Mouse (Mus musculus) neural tube, embryonic 10.5 days (tissue): Measurements from ENCODE around the gene Tmem38b.
"Not testable (repeated sequence)": the region's sequence is repeated elsewhere in the genome, so short reads cannot be mapped to it uniquely, and the experiment has no call there.

Experiments
- DNase-seq: peaks from one replicate; pipeline ENCODE4 v3.0.0-alpha.2; 2017; ENCODE audit warnings: low spot score; ENCODE audit errors: extremely low spot score

Tmem38b gene

DNA sequence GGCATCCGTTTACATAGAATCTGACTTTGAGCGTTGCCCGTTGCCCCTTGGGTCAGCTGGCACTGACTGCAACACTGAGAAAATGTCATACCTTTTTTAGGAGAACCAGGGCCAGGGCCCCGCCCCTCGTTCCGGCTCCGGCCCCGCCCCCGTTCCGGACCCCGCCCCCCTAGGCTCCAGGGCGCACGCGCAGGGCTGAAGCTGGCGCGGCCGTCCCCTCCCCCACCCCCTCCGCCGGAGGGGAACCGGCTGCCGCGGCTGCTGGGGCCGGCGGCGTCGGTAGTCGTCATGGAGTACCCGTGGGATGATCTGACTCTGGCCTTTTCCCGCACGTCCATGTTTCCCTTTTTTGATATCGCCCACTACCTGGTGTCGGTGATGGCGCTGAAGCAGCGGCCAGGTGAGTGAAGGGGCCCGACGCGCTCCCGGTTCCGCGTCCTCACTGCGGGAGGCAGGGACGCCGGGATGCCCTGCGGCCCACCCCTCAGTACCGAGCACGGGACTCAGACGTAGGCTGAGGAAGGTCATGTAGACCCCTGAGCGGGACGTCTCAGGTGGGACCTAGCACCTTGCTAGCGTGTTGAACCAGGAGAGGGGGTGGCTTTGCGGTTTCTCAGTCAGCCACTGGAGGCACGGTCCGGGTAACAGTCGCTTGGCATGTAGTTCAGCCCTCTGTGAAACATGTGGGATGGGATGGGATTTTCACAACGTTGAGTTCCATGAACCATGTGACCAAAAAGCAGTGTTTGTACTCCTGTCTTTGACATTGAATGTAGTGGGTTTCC lies at the start of gene Tmem38b:
Gene Tmem38b (plus strand): TSS at position 225 of the 785 bp plus-strand sequence.
- DNase-seq, result peak; percentile 82

DNA sequence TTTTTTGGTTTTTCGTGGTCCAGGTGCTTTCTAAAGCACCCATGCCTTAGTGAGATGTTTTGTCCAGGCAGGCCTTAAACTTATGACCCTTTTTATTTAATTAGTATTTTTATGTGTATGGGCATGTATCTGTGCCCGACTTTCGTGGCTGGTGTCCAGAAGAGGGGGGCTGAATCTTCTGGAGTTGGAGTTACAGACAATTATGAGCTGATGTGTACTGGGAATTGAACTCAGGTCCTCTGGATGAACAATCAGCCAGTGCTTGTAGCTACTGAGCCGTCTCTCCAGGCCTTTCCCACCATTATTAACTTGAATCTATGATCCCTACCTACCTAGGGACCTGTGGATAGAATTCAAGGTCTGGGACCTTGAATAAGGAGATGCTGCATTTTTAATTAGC lies 44.4 kb upstream of the Tmem38b start:
- no peak for DNase-seq

DNA sequence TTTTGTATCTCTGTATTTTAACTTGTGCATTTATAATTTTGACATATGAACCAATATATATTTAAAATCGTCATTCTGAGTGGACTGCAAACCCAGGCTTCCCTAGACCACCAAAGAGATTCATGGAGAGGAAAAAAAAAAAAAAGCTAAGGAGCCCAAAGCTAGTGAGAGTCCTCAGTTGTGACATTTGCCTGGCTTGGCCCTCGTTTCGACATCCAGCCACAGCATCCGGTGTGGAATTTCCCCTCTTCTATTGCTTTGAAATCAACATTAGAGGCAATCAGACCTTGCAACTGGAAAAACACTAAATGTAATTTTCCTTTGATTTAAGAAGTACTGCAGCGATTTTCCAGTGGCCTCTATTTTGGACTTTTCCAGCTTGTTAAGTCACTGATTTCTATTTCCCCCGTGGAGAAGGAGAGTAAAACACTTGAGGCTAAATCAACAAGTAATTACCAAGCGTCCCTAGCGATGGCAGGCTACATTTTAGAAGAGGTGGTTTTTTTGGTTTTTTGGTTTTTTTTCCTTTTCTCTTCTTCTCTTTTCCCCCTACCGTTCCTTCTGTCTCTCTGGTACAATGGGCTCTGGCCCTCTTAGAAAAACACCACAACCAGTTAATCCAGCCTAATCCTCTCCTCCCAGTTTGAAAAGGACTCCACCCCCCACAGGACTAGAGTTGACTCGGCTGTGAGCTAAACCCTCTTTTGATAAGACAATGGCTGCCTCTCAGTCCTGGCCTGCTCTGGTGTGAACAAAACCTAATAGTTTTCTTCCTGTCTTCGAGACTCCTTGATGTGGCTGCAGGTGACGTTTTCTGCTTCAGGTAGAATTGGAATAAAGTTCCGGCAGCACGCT lies 43.4 kb upstream of the Tmem38b start:
- no peak for DNase-seq

DNA sequence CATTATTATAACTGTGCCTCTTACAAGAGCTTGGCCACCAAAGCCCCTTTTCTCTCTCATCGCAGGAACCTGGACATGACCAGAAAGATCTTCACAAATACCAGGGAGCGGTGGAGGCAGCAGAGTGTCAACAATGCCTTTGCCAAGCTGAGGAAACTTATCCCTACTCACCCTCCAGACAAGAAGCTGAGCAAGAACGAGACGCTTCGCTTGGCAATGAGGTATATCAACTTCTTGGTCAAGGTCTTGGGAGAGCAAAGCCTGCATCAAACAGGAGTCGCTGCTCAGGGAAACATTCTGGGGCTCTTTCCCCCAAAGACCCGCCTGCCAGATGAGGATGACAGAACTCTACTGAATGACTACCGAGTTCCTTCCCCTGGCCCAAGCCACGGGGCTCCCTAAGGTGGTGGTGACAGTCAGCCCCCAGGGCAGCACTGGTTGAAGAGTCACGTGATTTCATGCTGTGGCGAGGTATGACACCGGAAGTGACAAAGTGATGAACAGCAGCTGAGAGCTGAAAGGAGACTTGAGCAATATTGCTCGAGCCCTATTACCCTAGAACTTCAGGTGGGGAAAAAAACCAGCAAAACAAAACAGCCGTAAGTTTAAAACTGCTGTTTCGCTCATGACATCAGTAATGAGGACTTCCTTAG lies 40.0 kb upstream of the Tmem38b start:
- no peak for DNase-seq

DNA sequence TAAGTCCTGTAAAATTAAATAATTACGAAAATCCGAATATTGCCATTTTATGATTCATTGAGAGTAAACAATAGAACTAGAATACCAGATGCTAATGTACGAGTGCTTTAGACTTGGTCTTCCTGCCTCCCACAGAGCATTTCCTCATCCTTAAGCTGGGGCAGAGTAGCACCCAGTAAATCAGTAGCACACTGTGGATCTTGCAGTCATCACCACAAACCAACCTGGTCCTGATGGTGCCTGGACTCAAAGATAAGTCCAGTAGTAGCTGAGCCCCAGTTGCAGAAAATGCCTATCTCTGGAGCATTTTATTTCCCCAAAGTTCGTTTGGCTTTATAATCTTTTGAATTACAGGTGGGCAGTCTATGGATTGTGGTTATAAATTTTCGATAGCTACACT lies 39.0 kb upstream of the Tmem38b start:
- no peak for DNase-seq

DNA sequence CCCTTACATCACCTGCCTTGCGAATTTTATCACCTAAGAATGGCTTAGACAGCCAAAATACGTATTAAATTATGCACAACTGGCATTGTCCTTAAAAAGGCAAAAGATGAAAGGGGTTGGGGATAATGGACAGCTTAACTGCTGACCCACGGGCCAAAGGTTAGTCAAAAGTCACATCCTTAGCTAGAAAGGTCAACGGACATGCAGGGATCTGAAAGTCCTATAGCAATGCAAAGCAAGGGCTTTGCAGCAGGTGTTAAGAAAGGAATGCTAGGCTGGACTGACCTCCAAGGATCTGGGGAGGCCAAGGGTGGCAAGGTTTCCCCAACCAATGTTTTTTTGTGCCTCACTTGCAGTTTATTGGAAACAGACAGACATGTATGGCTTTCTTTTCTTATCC lies 36.5 kb upstream of the Tmem38b start:
- no peak for DNase-seq

DNA sequence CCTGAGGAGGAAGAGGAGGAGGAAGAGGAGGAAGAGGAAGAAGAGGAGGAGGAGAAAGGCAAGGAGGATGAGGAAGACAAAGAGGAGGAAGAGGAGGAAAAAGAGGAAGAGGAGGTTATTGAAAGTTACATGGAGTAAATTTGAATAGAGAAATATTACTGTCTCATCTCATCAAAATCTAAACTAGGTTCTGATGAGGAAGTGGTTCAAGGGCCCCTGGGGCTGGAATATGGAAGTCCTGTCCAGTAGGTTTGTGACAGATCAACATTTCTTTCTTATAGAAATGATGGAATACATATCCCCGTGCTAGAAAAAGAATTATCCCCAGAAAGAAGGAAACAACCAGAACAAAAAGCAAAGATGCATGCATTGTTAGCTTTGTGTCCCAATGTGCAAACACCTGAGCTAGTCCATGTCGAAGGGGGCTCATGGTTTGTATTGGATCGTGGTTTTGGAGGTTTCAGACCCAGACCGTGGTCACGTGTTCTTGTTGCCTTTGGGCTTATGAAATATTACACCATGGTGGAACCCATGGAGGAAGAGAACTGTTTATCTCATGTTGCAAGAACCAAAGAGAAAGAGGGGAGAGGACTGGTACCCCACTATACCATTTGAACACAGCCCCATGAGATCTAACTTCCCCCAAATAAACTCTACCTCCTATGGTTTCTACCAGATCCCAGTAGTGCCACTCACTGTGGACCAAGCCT lies 31.4 kb upstream of the Tmem38b start:
- no peak for DNase-seq

DNA sequence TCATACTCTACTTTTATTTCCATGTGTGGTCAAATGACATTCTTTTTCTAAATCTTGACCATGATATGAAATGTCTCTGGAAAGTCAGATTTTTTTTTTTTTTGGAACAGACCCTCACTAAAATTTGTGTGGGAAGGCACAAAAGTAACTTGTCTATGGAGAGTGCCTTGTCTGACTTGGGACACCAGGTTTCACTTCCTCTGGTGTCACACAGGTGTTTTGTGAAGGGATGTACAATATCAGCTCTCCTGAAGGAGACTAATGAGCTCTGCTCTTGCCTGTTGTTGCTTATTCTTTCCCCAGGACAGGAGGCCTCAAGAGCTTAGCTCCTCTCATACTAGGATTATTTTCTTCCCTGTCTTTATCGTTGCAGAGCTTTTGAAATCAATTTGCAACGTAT lies 30.8 kb upstream of the Tmem38b start:
- DNase-seq, result no peak

DNA sequence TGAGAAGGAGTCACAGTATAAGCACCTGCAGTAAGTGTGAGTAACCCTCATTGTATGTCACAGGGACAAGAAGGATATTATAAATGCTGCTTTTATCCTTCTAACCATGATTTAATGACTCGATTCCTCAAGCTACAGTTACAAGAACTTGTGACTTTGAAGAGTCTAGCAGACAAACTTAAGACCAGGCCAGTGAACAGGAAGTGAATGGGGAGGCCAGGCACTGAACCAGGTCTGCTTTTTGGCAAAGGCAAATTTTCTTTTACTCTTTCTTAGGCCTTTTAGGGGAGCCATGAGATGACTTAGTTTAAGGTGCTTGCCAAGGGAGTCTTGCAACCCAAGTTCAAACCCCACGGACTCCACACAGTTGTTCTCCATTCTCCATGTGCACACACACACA lies 30.1 kb upstream of the Tmem38b start:
- DNase-seq, result no peak

DNA sequence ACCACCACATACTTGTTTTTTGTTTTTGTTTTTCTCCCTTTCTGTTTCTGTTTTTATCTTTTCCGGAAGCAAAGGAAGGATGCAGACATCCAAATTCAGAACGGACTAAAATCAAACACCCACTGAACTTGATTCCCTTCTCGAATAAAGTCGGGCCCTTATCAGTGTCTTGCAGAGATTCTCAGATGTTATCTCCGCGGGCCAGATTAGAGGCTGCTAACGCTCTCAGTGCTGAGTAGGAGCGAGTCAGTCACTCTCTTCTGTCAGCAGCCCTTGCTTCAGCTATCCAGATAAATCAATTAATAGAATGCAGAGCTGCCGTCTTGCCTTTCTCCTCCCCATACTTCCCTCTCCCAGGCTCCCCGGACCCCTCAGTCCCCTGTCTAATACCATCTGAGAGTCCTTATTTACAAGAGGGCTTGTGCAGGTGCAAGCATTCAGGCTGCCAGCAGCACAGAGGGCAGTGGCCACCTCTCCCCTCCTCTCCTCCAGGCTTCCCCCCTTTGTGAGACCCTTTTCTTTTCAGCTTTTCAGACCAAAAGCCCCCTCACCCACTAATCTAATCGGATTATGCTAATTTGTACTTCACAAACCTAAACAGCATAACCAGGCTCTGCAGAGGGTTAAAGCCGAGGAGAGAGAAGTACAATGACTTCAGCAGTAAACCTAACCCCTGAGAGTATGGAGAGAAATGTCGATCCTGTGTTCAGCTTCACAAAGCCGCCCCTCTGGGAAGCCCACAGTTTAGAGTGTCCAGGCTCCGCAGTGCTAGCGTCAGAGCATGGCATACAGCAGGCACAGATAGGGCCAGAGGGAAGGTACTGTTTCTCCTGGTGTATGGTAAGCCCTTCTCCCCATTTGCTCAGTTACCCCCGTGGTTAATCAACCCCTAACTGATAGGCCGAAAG lies 28.7 kb upstream of the Tmem38b start:
- DNase-seq, result no peak

DNA sequence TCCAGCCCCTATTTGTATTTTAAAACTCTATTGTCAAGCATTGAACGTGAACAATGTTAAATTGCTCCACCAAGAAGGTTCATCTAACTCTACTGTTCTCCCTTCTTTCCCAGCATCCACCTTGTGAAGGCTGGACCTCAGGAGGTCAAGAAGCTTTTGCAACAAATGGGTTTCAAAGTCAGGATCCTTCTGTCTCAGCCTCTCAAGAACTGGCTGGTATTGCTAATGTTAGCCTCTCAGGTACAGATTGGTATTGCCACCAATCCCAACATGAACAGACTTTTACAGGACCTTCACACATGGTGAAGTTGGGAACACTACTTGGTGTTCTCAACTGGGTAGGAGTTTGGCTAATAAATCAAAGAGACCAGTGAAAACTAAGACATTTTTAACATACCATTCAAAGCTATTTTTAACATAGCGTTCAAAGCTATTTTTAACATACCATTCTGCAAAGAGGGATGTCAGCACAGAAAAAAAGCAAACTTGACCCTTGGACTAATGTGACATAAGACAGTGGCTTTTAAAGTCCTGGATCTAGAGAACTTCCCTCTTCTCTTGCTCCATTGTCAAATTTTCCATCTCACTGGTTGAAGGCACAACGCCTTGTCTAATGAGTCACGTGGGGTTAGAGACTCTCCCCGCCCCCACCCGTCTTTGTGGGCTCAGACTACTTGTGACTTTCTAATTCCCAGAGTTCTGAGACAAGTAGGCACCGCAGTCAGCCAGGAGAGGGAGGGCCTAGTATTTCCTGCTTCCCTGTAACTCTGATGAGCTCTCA lies 26.8 kb upstream of the Tmem38b start:
- no peak for DNase-seq

DNA sequence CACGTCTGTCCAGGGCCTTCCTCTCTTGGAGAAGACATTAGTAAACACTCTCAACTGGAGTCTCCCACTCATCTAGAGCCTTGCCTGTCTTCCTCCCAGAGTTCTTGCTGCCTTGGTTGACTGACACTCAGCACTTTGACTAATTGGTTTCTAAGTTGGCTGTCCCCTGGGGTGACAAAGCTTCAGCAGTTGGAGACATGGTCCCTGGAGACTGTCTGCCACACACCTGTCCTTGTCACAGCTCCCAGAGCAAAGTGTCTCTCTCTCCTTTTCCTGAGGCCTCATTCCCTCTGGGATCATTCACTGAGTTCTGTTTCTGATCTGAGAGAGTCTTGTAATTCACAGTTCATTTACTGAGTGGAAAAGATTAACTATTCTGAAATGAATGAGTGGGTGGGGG lies 26.1 kb upstream of the Tmem38b start:
- no peak for DNase-seq

DNA sequence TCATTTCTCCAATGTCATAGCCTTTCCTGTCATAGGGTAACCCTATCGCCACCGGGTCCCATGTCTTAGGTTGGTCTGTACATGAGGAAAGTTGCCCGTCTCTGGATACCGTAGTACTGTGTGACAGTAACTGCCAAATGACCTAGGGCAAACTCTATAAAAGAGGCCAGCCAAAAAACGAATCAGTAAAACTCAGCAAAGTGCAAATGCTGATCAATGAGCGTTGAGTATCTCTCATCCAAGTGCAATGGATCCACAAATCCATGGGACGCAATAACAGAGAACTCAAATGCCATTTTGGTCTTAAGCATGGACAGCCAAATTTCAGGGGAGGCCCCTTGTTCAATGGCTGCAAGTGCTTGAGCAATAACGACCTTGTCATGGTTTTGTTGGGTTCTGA lies 22.2 kb upstream of the Tmem38b start:
- DNase-seq, result not testable (repeated sequence)

DNA sequence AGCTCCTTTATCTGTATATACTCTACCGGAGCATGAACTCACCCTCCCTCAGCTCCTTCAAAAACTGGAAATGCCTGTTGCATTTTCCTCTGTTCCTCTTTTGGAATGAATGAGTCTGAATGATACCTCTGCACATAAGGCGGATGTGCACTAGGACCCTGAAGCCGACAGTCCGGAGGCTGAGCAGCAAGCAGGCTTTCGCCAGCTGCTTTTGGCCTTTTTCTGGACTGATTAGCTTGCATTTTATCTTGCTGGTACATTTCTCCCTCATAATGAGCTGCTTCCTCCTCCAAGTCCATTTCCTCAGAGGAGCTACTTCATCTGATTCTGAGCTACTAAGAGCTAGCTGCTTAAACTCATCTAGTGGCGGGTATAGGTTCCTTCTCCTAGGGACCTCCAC lies 19.4 kb upstream of the Tmem38b start:
- not testable (repeated sequence) for DNase-seq

DNA sequence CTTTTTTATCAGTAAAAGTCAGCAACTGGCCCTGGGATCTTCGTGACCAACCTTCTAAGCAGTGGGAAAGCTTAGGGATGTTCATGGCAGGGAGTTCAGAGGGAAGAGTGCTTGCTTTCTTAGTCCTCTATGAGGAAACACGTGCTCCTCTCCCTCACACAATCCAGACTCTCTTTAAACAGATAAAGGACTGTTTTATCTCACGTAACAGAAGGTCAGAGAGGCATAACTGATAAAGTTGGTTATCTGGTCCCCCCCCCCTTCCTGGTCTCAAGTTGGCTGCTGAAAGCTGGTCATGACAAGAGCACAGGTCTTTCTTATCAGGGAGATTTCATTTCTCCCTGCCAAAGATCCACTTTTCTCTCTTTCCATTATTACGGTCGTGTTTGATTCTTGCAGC lies 7.5 kb upstream of the Tmem38b start:
- no peak for DNase-seq

DNA sequence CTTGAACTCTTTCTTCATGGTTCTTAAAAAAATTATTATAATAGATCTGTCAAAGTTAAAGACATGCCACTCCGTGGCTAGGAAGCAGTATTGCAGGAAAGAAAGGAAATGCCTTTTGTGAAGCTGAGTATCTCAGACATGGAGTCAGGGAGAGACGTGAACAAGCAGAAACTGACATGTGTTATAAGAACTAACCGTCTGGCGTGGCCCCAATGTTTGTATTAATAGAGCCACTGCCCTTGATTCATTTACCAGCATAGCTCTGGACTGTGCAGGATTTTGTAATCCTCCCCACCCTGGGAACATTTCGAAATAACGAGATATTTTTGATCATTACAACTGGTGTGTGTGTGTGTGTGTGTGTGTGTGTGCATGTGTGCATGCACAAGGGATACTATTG lies 2.1 kb upstream of the Tmem38b start:
- no peak for DNase-seq

DNA sequence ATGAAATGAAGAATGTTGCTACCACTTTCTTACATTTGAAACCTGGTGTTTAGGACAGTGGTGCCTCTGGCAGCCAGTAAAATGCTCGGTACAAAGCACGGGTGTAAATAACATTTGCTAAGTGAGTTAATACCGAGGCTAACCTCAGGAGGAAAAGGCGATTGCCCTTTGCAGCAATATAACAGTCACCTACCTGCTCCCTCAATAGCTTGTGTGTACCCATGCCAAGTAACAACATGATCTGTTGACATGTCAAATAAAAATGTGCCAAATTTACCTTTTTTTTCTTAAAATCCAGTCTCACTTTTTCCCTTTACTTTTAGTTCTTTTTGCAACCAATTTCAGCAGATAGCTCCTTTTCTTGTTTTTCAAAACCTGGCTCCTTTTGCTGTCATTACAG lies 1.0 kb upstream of the Tmem38b start:
- DNase-seq, result no peak

DNA sequence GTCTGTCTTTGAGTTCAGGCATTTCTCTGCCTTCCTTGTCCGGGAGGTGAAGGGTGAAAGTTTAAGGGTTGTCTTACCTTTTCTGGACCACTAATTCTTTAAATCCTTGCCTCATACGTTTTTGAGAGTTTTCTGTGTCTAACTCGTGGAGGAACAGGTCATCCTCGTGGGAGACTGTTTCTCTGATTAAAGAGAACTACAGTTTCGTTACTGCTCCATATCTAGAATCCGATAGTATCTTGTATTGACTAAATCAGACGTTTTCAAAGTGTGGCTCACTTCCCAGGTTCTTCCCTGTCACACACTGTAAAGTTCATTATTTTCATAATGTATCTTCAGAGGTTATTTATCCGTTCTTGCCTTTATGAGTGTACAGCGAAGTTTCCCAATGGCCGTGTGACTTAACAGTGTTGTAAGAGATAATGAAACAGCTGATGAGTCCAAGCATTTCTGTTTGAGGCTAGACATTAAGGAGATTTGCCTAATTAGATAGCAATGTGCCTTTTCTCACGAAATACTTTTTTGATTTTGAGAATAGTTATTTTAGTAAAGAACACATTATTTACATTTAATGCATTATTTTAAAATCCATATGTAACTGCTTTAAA lies 900 bp downstream of the Tmem38b start:
- DNase-seq, result peak; percentile 14

DNA sequence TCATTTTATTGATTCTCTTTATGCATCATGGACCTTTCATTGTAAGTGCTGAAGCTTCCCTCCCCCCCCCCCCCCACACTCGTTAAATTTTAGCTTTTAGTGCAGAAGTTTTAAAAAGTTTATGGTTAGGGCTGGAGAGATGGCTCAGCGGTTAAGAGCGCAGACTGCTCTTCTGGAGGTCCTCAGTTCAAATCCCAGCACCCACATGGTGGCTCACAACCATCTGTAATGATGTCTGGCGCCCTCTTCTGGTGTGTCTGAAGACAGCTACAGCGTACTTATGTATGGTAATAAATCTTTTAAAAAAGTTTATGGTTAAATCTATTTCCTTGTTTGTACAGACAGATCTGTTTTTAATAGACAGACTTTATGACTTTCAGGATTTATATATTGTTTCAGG lies 2.0 kb downstream of the Tmem38b start:
- DNase-seq, result no peak
